Mouse (Mus musculus) small intestine, adult 2 months (tissue): Measurements from ENCODE around the gene Lrguk.

Experiments
- CTCF ChIP-seq: fragments of 200-500 bp; IDR thresholded peaks from 2 replicates; pipeline ENCODE4 v1.5.1; 2012; ENCODE audit warnings: low read depth, mild to moderate bottlenecking, control low read depth, inconsistent platforms, low read length, moderate library complexity, mixed read lengths; ENCODE audit not compliant: insufficient replicate concordance, insufficient read length; ENCODE audit errors: extremely low read depth
- POLR2A ChIP-seq: fragments of 200-500 bp; IDR thresholded peaks from 2 replicates; pipeline ENCODE4 v1.6.1; 2012; ENCODE audit warnings: low read depth, mild to moderate bottlenecking, control low read depth, inconsistent platforms, low read length, moderate library complexity

DNA sequence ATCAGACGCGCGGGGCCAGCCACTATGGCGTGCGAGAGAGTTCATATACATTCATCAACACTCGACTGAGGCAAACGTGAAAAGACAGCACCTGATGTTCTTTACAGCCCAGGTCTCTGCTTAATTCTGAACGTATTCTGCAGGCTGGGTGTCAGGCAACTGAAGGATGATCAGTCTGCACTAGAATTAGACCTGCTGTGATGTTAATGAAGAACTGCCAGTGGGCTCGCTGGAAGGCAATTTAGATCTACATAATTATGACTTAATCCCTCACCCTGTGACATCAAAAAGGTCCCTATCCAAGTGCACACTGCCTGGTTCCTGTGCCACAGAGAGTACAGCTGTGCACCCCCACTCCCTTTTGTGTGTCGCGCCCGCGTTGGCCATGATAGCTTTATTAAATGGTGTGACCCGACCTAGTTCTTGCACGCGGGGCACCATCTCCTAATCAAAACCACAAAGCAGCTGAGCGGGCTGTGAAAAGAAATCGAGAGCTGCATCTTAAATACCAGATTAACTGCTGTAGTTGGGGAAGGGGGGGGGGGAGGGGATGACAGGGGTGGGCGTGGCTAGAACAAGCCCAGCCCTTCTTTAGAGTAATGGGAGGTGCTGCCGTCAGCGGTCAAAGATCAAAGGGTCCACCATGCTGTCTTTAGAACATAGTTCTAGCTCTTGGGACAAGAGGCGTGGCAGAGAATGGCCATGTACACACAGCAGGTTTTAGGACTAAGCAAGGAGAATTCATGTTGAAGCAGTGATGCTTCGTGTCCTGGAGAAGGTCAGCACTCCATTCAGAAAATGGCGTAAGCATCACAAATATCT lies 36.8 kb upstream of the Lrguk start:
- TF ChIP-seq CTCF, result no peak
- TF ChIP-seq POLR2A, result no peak
